Mouse (Mus musculus) liver, embryonic 14.5 days (tissue): ENCODE results near the gene Itga6. TPM values are rescaled to one million over a fixed set of nuclear protein-coding genes. Genes with fewer than 3 reads are reported as not detected.

Source experiments
- ATAC-seq: fragments of 200-750 bp; cut with Nextera tagmentation; 2 replicates; pipeline ENCODE4 v1.8.0; 2017; ENCODE audit warnings: moderate number of reproducible peaks, mild to moderate bottlenecking, moderate library complexity; ENCODE audit not compliant: insufficient read depth
- DNase-seq, 3 experiments: peaks; one replicate each; pipeline ENCODE4 v3.0.0-alpha.2; 2012 to 2013; ENCODE audit warnings: low read depth in 3 of 3, low spot score in 3 of 3
- H3K27ac ChIP-seq: fragments of 300-500 bp; sonication (generic); 2 replicates; pipeline ENCODE4 v1.5.1; 2014; ENCODE audit warnings: moderate library complexity, mild to moderate bottlenecking, control low read depth, inconsistent platforms
- H3K27me3 ChIP-seq: fragments of 300-500 bp; sonication (generic); 2 replicates; pipeline ENCODE4 v1.6.1; 2014; ENCODE audit warnings: mild to moderate bottlenecking, low read length, moderate library complexity; ENCODE audit not compliant: control insufficient read depth, insufficient read depth
- H3K36me3 ChIP-seq: fragments of 300-500 bp; sonication (generic); replicated peaks from 2 replicates; pipeline ENCODE4 v1.6.1; 2014; ENCODE audit warnings: low read depth; ENCODE audit not compliant: control insufficient read depth, insufficient read depth
- H3K4me1 ChIP-seq, 2 experiments: fragments of 200-500 bp in 1 of 2; fragments of 300-500 bp in 1 of 2; sonication (generic) in 1 of 2; replicated peaks; 2 replicates each; pipeline ENCODE4 v1.6.1; 2012 to 2014; ENCODE audit warnings: antibody characterized with exemption in 1 of 2, inconsistent platforms in 1 of 2, low read length in 1 of 2; ENCODE audit not compliant: control insufficient read depth in 2 of 2, insufficient read depth in 2 of 2
- H3K4me2 ChIP-seq: fragments of 300-500 bp; sonication (generic); 2 replicates; pipeline ENCODE4 v1.6.1; 2014; ENCODE audit warnings: low read depth, mild to moderate bottlenecking, control low read depth, moderate library complexity
- H3K4me3 ChIP-seq, 2 experiments: fragments of 200-500 bp in 1 of 2; fragments of 300-500 bp in 1 of 2; sonication (generic) in 1 of 2; 2 replicates each; pipeline ENCODE4 v1.5.1; 2012 to 2014; ENCODE audit warnings: low read depth in 2 of 2, low read length in 2 of 2, mild to moderate bottlenecking in 2 of 2, control low read depth in 1 of 2, inconsistent platforms in 1 of 2, moderate library complexity in 1 of 2; ENCODE audit not compliant: insufficient read depth in 1 of 2
- H3K9ac ChIP-seq: fragments of 300-500 bp; sonication (generic); replicated peaks from 2 replicates; pipeline ENCODE4 v1.6.1; 2014; ENCODE audit warnings: mild to moderate bottlenecking, control low read depth, moderate library complexity
- H3K9me3 ChIP-seq: fragments of 300-500 bp; sonication (generic); 2 replicates; pipeline ENCODE4 v1.6.1; 2016; ENCODE audit warnings: low read length, mixed read lengths; ENCODE audit not compliant: control insufficient read depth
- CTCF ChIP-seq: IDR thresholded peaks from 2 replicates; pipeline ENCODE4 v1.5.1; 2016; ENCODE audit warnings: antibody characterized with exemption, low read depth, control low read depth
- EP300 ChIP-seq: IDR thresholded peaks from 2 replicates; pipeline ENCODE4 v1.6.1; 2016; ENCODE audit warnings: antibody characterized with exemption, low read depth
- WGBS: fragments of 180-500 bp; shearing (Covaris S2); extraction: QIAGEN DNeasy Blood & Tissue Kit; methylation state at CpG from one replicate; pipeline ENCODE4 v1.1.7; 2014; ENCODE audit not compliant: insufficient replicate concordance; 5-methylcytosine and 5-hydroxymethylcytosine counted together
- polyA plus RNA-seq, 2 experiments: library from polyadenylated mRNA; depleted of rRNA in 1 of 2; stranded (reverse) in 1 of 2; unstranded in 1 of 2; fragments of >200 nt; fragmentation: Nextera tagmentation in 1 of 2; extraction: Ambion mirVana in 1 of 2; gene quantifications; 2 replicates each; pipeline versions ENCODE4 v1.2.1 to v1.2.3; 2012 to 2014

The Itga6 gene
- polyA plus RNA-seq, 2 experiments = 5.5 to 6.2 TPM

- H3K9me3 ChIP-seq = no peaks in the 10 kb centered on the region
- DNase-seq = no peak
- TF ChIP-seq CTCF (no peak), EP300 (no peak)
- no peak overlapping the region for H3K27ac ChIP-seq
- H3K27me3 ChIP-seq = no peaks in the 10 kb centered on the region
- 43% methylated on average over 5 of the region's 5 CpGs for WGBS
- no peak overlapping the region for H3K9ac ChIP-seq
- no peak overlapping the region for H3K4me3 ChIP-seq
- H3K36me3 ChIP-seq = no peaks in the 10 kb centered on the region
- H3K4me1 ChIP-seq = peaks cover 0 to 4% of the 10 kb centered on the region in 2 experiments; a peak in 1 of 4 replicates
- H3K4me2 ChIP-seq = no peak overlapping the region
- ATAC-seq = no peak
Observed at GRCm38 (mm10) chr2:71764525-71764924, 19.1 kb downstream of the Itga6 start.

- Histone ChIP-seq H3K27ac (no peak overlapping the region), H3K9me3 (no peaks in the 10 kb centered on the region), H3K27me3 (no peaks in the 10 kb centered on the region), H3K9ac (no peak overlapping the region), H3K4me1 (peaks cover 0 to 4% of the 10 kb centered on the region in 2 experiments; a peak in 1 of 4 replicates), H3K36me3 (no peaks in the 10 kb centered on the region), H3K4me3 (no peak overlapping the region), H3K4me2 (no peak overlapping the region)
- DNase-seq (no peak), ATAC-seq (no peak)
- 47% methylated on average over 3 of the region's 3 CpGs for WGBS
- no peak for TF ChIP-seq EP300
- TF ChIP-seq CTCF = no peak
Observed at GRCm38 (mm10) chr2:71764961-71765735, 19.7 kb downstream of the Itga6 start.

- Histone ChIP-seq H3K36me3 (no peaks in the 10 kb centered on the region), H3K4me1 (peaks cover 0 to 4% of the 10 kb centered on the region in 2 experiments; a peak in 1 of 4 replicates), H3K9ac (no peak overlapping the region), H3K27me3 (no peaks in the 10 kb centered on the region), H3K4me3 (no peak overlapping the region), H3K27ac (no peak overlapping the region), H3K9me3 (no peaks in the 10 kb centered on the region), H3K4me2 (no peak overlapping the region)
- no peak for TF ChIP-seq EP300
- TF ChIP-seq CTCF = no peak
- ATAC-seq (no peak), DNase-seq (no peak)
- 65% methylated on average over 5 of the region's 5 CpGs for WGBS
Observed at GRCm38 (mm10) chr2:71766007-71766406, 20.6 kb downstream of the Itga6 start.

GRCm38 (mm10) chr2:71767019-71767610 is 21.7 kb downstream of the Itga6 start:
- DNase-seq (no peak), ATAC-seq (no peak)
- 67% methylated on average over 6 of the region's 6 CpGs for WGBS

GRCm38 (mm10) chr2:71771762-71772161 is 26.3 kb downstream of the Itga6 start:
- whole genome bisulfite sequencing = 51% methylated on average over 4 of the region's 4 CpGs
- no peak overlapping the region for H3K4me3 ChIP-seq

More at GRCm38 (mm10) chr2:71767019-71767610, 21.7 kb downstream of the Itga6 start:
- H3K27ac ChIP-seq = no peak overlapping the region
- H3K4me2 ChIP-seq = no peak overlapping the region
- H3K27me3 ChIP-seq = no peaks in the 10 kb centered on the region
- no peak for TF ChIP-seq EP300
- TF ChIP-seq CTCF = no peak
- no peaks in the 10 kb centered on the region for H3K36me3 ChIP-seq
- H3K4me1 ChIP-seq = peaks cover 0 to 4% of the 10 kb centered on the region in 2 experiments; a peak in 1 of 4 replicates
- H3K9me3 ChIP-seq = no peaks in the 10 kb centered on the region
- no peak overlapping the region for H3K9ac ChIP-seq
- no peak overlapping the region for H3K4me3 ChIP-seq

More at GRCm38 (mm10) chr2:71771762-71772161, 26.3 kb downstream of the Itga6 start:
- Histone ChIP-seq H3K9me3 (no peaks in the 10 kb centered on the region), H3K9ac (no peak overlapping the region), H3K36me3 (no peaks in the 10 kb centered on the region), H3K27me3 (no peaks in the 10 kb centered on the region), H3K4me1 (no peaks in the 10 kb centered on the region), H3K4me2 (no peak overlapping the region), H3K27ac (no peak overlapping the region)
- no peak for ATAC-seq
- no peak for DNase-seq
- no peak for TF ChIP-seq CTCF
- no peak for TF ChIP-seq EP300
